Mouse (Mus musculus) lung, postnatal 0 days (tissue): ENCODE measurements around the gene Rdh7.

ENCODE experiments used
- CTCF ChIP-seq: IDR thresholded peaks from 2 replicates; pipeline ENCODE4 v1.5.1; 2016; ENCODE audit warnings: antibody characterized with exemption, mild to moderate bottlenecking
- EP300 ChIP-seq: IDR thresholded peaks from 2 replicates; pipeline ENCODE4 v1.6.1; 2016; ENCODE audit warnings: antibody characterized with exemption, mild to moderate bottlenecking, control low read depth

DNA sequence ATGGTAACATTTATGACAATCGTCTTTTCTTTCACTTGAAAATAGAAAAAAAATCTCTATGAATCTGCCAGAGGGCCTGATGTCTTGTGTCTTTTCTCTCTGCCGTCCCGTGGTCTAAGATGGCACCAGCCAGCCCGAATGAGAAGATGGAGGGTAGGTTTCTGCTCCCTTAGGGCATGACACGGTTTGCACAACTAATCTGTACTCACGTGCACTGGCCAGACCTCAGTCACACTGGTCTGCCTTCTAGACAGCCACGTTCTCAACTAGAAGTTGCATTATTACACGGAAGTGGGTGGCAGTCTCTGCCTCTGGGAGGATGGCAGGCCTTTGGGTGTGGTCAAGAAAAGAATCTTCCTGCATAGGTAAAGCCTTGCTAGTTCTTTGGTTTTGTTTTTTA lies 34.4 kb upstream of the Rdh7 start:
- TF ChIP-seq CTCF: no peak
- TF ChIP-seq EP300: no peak
